Mouse (Mus musculus): ENCODE data around the gene Tns3. TPM values are rescaled to one million over a fixed set of nuclear protein-coding genes. Genes with fewer than 3 reads are reported as not detected.
A peak's percentile ranks its signal among the peaks of the same experiment; 100 is the strongest.

Gene Tns3
- polyA plus RNA-seq, 1 experiment = not detected

GRCm38 (mm10) chr11:8432941-8433340, 231.4 kb downstream of the Tns3 start:
- Histone ChIP-seq H3K4me1 (ENCODE audit: control insufficient read depth, insufficient read depth, low read length) (no peaks in the 10 kb centered on the region), H3K4me3 (ENCODE audit: insufficient read depth, low read depth, low read length) (no peak overlapping the region), H3K27ac (ENCODE audit: insufficient read depth, low read depth, low read length) (no peak overlapping the region)
- WGBS = 88% methylated on average over 8 of the region's 8 CpGs
- TF ChIP-seq POLR2A (IDR thresholded peaks at IDR 0.05; ENCODE audit: insufficient read depth, low read depth, low read length) (no peak), CTCF (IDR thresholded peaks at IDR 0.05; ENCODE audit: insufficient read depth, low read depth, low read length) (no peak)

GRCm38 (mm10) chr11:8427660-8428059, 236.7 kb downstream of the Tns3 start:
- Histone ChIP-seq H3K27ac (ENCODE audit: insufficient read depth, low read depth, low read length) (no peak overlapping the region), H3K4me3 (ENCODE audit: insufficient read depth, low read depth, low read length) (no peak overlapping the region), H3K4me1 (ENCODE audit: control insufficient read depth, insufficient read depth, low read length) (peaks cover 3% of the 10 kb centered on the region; the same call in 1 of the 2 replicates)
- TF ChIP-seq POLR2A (IDR thresholded peaks at IDR 0.05; ENCODE audit: insufficient read depth, low read depth, low read length) (no peak), CTCF (IDR thresholded peaks at IDR 0.05; ENCODE audit: insufficient read depth, low read depth, low read length) (no peak)
- 94% methylated on average over 11 of the region's 11 CpGs for WGBS

- 87% methylated on average over 5 of the region's 5 CpGs for WGBS
- Histone ChIP-seq H3K27ac (ENCODE audit: insufficient read depth, low read depth, low read length) (0 out of 2 replicates have a peak overlapping the region, but pooled peaks have one; percentile 6), H3K4me1 (ENCODE audit: control insufficient read depth, insufficient read depth, low read length) (peaks cover 3% of the 10 kb centered on the region; the same call in 1 of the 2 replicates), H3K4me3 (ENCODE audit: insufficient read depth, low read depth, low read length) (no peak overlapping the region)
- TF ChIP-seq CTCF (IDR thresholded peaks at IDR 0.05; ENCODE audit: insufficient read depth, low read depth, low read length) = no peak
- TF ChIP-seq POLR2A (IDR thresholded peaks at IDR 0.05; ENCODE audit: insufficient read depth, low read depth, low read length) = no peak
Measured at GRCm38 (mm10) chr11:8425226-8425570, 239.1 kb downstream of the Tns3 start.

- Histone ChIP-seq H3K27ac (ENCODE audit: insufficient read depth, low read depth, low read length) (0 out of 2 replicates have a peak overlapping the region, but pooled peaks have one; percentile 6), H3K4me1 (ENCODE audit: control insufficient read depth, insufficient read depth, low read length) (peaks cover 3% of the 10 kb centered on the region; the same call in 1 of the 2 replicates), H3K4me3 (ENCODE audit: insufficient read depth, low read depth, low read length) (0 out of 2 replicates have a peak overlapping the region, but pooled peaks have one; percentile 3)
- 28% methylated on average over 13 of the region's 13 CpGs for WGBS
- TF ChIP-seq POLR2A (IDR thresholded peaks at IDR 0.05; ENCODE audit: insufficient read depth, low read depth, low read length) (no peak), CTCF (IDR thresholded peaks at IDR 0.05; ENCODE audit: insufficient read depth, low read depth, low read length) (peak; percentile 42; the same call in 1 of the 2 replicates)
Measured at GRCm38 (mm10) chr11:8424342-8425225, 239.8 kb downstream of the Tns3 start.

- TF ChIP-seq POLR2A (IDR thresholded peaks at IDR 0.05; ENCODE audit: insufficient read depth, low read depth, low read length) (no peak), CTCF (IDR thresholded peaks at IDR 0.05; ENCODE audit: insufficient read depth, low read depth, low read length) (peak; percentile 80)
- Histone ChIP-seq H3K27ac (ENCODE audit: insufficient read depth, low read depth, low read length) (no peak overlapping the region), H3K4me1 (ENCODE audit: control insufficient read depth, insufficient read depth, low read length) (no peaks in the 10 kb centered on the region), H3K4me3 (ENCODE audit: insufficient read depth, low read depth, low read length) (no peak overlapping the region)
- WGBS = 21% methylated on average over 18 of the region's 18 CpGs
Measured at GRCm38 (mm10) chr11:8405225-8405899, 259.0 kb downstream of the Tns3 start.

- H3K27ac ChIP-seq (ENCODE audit: insufficient read depth, low read depth, low read length) = no peak overlapping the region
- no peaks in the 10 kb centered on the region for H3K4me1 ChIP-seq (ENCODE audit: control insufficient read depth, insufficient read depth, low read length)
- TF ChIP-seq POLR2A (IDR thresholded peaks at IDR 0.05; ENCODE audit: insufficient read depth, low read depth, low read length) (no peak), CTCF (IDR thresholded peaks at IDR 0.05; ENCODE audit: insufficient read depth, low read depth, low read length) (no peak)
- 63% methylated on average over 7 of the region's 7 CpGs for WGBS
- H3K4me3 ChIP-seq (ENCODE audit: insufficient read depth, low read depth, low read length) = no peak overlapping the region
Measured at GRCm38 (mm10) chr11:8401328-8401727, 263.0 kb downstream of the Tns3 start.

GRCm38 (mm10) chr11:8396329-8396728, 268.0 kb downstream of the Tns3 start:
- H3K4me3 ChIP-seq (ENCODE audit: insufficient read depth, low read depth, low read length) = no peak overlapping the region
- H3K4me1 ChIP-seq (ENCODE audit: control insufficient read depth, insufficient read depth, low read length) = no peaks in the 10 kb centered on the region
- TF ChIP-seq POLR2A (IDR thresholded peaks at IDR 0.05; ENCODE audit: insufficient read depth, low read depth, low read length) (no peak), CTCF (IDR thresholded peaks at IDR 0.05; ENCODE audit: insufficient read depth, low read depth, low read length) (no peak)
- no peak overlapping the region for H3K27ac ChIP-seq (ENCODE audit: insufficient read depth, low read depth, low read length)
- 91% methylated on average over 7 of the region's 7 CpGs for WGBS

GRCm38 (mm10) chr11:8391564-8391963, 272.8 kb downstream of the Tns3 start:
- Histone ChIP-seq H3K4me3 (ENCODE audit: insufficient read depth, low read depth, low read length) (no peak overlapping the region), H3K4me1 (ENCODE audit: control insufficient read depth, insufficient read depth, low read length) (no peaks in the 10 kb centered on the region), H3K27ac (ENCODE audit: insufficient read depth, low read depth, low read length) (no peak overlapping the region)
- WGBS = 79% methylated on average over 5 of the region's 5 CpGs
- TF ChIP-seq POLR2A (IDR thresholded peaks at IDR 0.05; ENCODE audit: insufficient read depth, low read depth, low read length) (no peak), CTCF (IDR thresholded peaks at IDR 0.05; ENCODE audit: insufficient read depth, low read depth, low read length) (no peak)

GRCm38 (mm10) chr11:8385891-8386405, 278.4 kb downstream of the Tns3 start:
- Histone ChIP-seq H3K27ac (ENCODE audit: insufficient read depth, low read depth, low read length) (no peak overlapping the region), H3K4me1 (ENCODE audit: control insufficient read depth, insufficient read depth, low read length) (no peaks in the 10 kb centered on the region), H3K4me3 (ENCODE audit: insufficient read depth, low read depth, low read length) (no peak overlapping the region)
- TF ChIP-seq CTCF (IDR thresholded peaks at IDR 0.05; ENCODE audit: insufficient read depth, low read depth, low read length) = no peak
- TF ChIP-seq POLR2A (IDR thresholded peaks at IDR 0.05; ENCODE audit: insufficient read depth, low read depth, low read length) = no peak
- WGBS = 89% methylated on average over 7 of the region's 7 CpGs
